Mouse (Mus musculus) lung, embryonic 15.5 days (tissue): ENCODE results near the gene Sv2b. TPM values are rescaled to one million over a fixed set of nuclear protein-coding genes. Genes with fewer than 3 reads are reported as not detected.

Experiments
- ATAC-seq: fragments of 200-750 bp; cut with Nextera tagmentation; 2 replicates; pipeline ENCODE4 v1.8.0; 2017; ENCODE audit warnings: moderate number of reproducible peaks, borderline replicate concordance; ENCODE audit not compliant: low FRiP score, low TSS enrichment; ENCODE audit errors: extremely low read depth
- H3K27ac ChIP-seq: fragments of 300-500 bp; sonication (generic); 2 replicates; pipeline ENCODE4 v1.5.1; 2015; ENCODE audit warnings: moderate library complexity, mild to moderate bottlenecking, inconsistent platforms
- H3K27me3 ChIP-seq: fragments of 300-500 bp; sonication (generic); 2 replicates; pipeline ENCODE4 v1.6.1; 2015; ENCODE audit warnings: inconsistent platforms
- H3K36me3 ChIP-seq: fragments of 300-500 bp; sonication (generic); 2 replicates; pipeline ENCODE4 v1.6.1; 2015; ENCODE audit warnings: inconsistent platforms
- H3K4me1 ChIP-seq: fragments of 300-500 bp; sonication (generic); 2 replicates; pipeline ENCODE4 v1.6.1; 2015; ENCODE audit warnings: inconsistent platforms
- H3K4me2 ChIP-seq: fragments of 300-500 bp; sonication (generic); 2 replicates; pipeline ENCODE4 v1.6.1; 2015; ENCODE audit warnings: inconsistent platforms, mild to moderate bottlenecking, moderate library complexity
- H3K4me3 ChIP-seq: fragments of 300-500 bp; sonication (generic); 2 replicates; pipeline ENCODE4 v1.5.1; 2015; ENCODE audit warnings: mild to moderate bottlenecking, inconsistent platforms
- H3K9ac ChIP-seq: fragments of 300-500 bp; sonication (generic); 2 replicates; pipeline ENCODE4 v1.6.1; 2015; ENCODE audit warnings: inconsistent platforms
- H3K9me3 ChIP-seq: fragments of 300-500 bp; sonication (generic); 2 replicates; pipeline ENCODE4 v1.6.1; 2016; ENCODE audit warnings: inconsistent platforms
- WGBS: fragments of 180-500 bp; shearing (Covaris S2); methylation state at CpG from one replicate; pipeline ENCODE4 v1.1.7; 2015; 5-methylcytosine and 5-hydroxymethylcytosine counted together
- polyA plus RNA-seq: library from polyadenylated mRNA; unstranded; fragments of >200 nt; fragmentation: Nextera tagmentation; extraction: Ambion mirVana; gene quantifications from 2 replicates; pipeline ENCODE4 v1.2.1, GENCODE M21; 2015

Sv2b gene
- polyA plus RNA-seq, 1 experiment from 2014 or later: 0.75 TPM

DNA sequence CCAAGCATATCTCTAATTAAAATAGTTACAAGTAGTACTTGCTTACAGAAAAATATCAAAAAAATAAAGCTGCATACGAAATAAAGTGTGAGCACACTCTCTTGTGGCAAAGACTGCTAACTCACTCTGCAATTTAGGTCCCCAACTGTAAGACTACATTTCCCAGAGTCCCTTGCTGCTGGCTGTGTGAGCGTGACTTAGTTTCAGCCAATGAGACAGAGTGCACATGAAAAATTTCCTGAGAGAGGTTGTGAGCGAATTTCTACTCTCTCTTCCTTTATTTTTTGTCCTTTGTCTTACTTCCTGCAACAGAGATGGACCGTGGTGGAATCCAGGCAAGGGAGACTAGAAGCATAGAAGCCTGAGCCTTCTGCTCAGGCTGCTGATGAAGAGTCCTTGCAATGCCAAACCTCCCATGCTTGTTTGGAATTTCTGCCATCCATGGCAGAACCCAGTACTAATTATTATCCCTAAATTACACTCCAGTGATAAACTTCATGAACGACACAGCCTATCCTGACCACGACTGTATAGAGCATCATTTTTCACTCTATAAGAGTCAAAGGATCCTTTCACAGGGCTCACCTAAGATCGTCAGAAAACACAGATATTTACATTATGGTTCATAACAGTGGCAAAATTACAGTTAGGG is 190.9 kb downstream of the Sv2b start:
- Histone ChIP-seq H3K4me2 (peak overlapping the region; percentile 55), H3K27ac (no peak overlapping the region), H3K4me3 (peak overlapping the region; percentile 26), H3K4me1 (no peaks in the 10 kb centered on the region), H3K36me3 (no peaks in the 10 kb centered on the region), H3K9me3 (no peaks in the 10 kb centered on the region), H3K9ac (peak overlapping the region; percentile 34; the same call in 1 of the 2 replicates), H3K27me3 (no peaks in the 10 kb centered on the region)
- ATAC-seq: 0 out of 2 replicates have a peak, but pooled peaks have one; percentile 49
- WGBS: 27% methylated on average over 7 of the region's 7 CpGs

DNA sequence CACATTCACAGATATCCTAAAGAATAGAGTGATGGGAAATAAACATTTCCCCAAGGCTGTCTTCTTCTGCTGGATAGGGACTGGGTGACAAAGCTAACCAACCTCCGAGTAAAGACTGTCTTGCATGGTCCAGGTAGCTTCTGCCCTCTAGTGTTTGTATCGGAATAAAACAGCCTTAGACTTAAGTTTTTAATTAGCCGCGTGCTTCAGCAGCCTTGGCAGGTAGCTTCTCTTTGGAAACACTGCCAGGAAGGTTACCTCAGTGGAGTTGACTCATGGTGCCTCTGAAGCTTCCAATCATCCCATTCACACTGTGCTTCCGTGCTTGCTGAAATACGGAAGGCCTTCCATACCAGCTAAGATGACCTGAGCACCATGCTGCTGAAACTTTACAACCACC is 198.4 kb downstream of the Sv2b start:
- WGBS: 16% methylated on average over 6 of the region's 6 CpGs
- ATAC-seq: no peak

GRCm38 (mm10) chr7:75107441-75107840 is 201.6 kb downstream of the Sv2b start:
- no peak overlapping the region for H3K4me2 ChIP-seq
- no peaks in the 10 kb centered on the region for H3K36me3 ChIP-seq
- ATAC-seq: no peak
- no peaks in the 10 kb centered on the region for H3K9me3 ChIP-seq
- no peak overlapping the region for H3K9ac ChIP-seq
- no peaks in the 10 kb centered on the region for H3K27me3 ChIP-seq
- no peaks in the 10 kb centered on the region for H3K4me1 ChIP-seq
- no peak overlapping the region for H3K27ac ChIP-seq
- H3K4me3 ChIP-seq: no peak overlapping the region

More for the DNA sequence above, 198.4 kb downstream of the Sv2b start:
- no peaks in the 10 kb centered on the region for H3K36me3 ChIP-seq
- no peak overlapping the region for H3K4me2 ChIP-seq
- no peak overlapping the region for H3K9ac ChIP-seq
- H3K9me3 ChIP-seq: no peaks in the 10 kb centered on the region
- H3K4me3 ChIP-seq: no peak overlapping the region
- H3K4me1 ChIP-seq: no peaks in the 10 kb centered on the region
- H3K27me3 ChIP-seq: no peaks in the 10 kb centered on the region
- H3K27ac ChIP-seq: no peak overlapping the region

GRCm38 (mm10) chr7:75103900-75104299 is 205.2 kb downstream of the Sv2b start:
- Histone ChIP-seq H3K9me3 (no peaks in the 10 kb centered on the region), H3K4me3 (no peak overlapping the region), H3K27me3 (no peaks in the 10 kb centered on the region), H3K4me1 (no peaks in the 10 kb centered on the region), H3K9ac (no peak overlapping the region), H3K27ac (no peak overlapping the region), H3K4me2 (no peak overlapping the region), H3K36me3 (no peaks in the 10 kb centered on the region)
- WGBS: 28% methylated on average over 1 of the region's 1 CpGs
- no peak for ATAC-seq

- 79% methylated on average over 17 of the region's 17 CpGs for WGBS
- H3K4me1 ChIP-seq: no peaks in the 10 kb centered on the region
- H3K4me3 ChIP-seq: no peak overlapping the region
- H3K27me3 ChIP-seq: no peaks in the 10 kb centered on the region
- H3K4me2 ChIP-seq: no peak overlapping the region
- no peaks in the 10 kb centered on the region for H3K36me3 ChIP-seq
- H3K9ac ChIP-seq: no peak overlapping the region
- no peak for ATAC-seq
- H3K9me3 ChIP-seq: no peaks in the 10 kb centered on the region
- H3K27ac ChIP-seq: no peak overlapping the region
Measured at GRCm38 (mm10) chr7:75102536-75103332, 206.3 kb downstream of the Sv2b start.

- H3K9ac ChIP-seq: no peak overlapping the region
- H3K27ac ChIP-seq: no peak overlapping the region
- WGBS: 62% methylated on average over 4 of the region's 4 CpGs
- H3K27me3 ChIP-seq: no peaks in the 10 kb centered on the region
- no peaks in the 10 kb centered on the region for H3K4me1 ChIP-seq
- no peak overlapping the region for H3K4me2 ChIP-seq
- no peak for ATAC-seq
- no peak overlapping the region for H3K4me3 ChIP-seq
- no peaks in the 10 kb centered on the region for H3K9me3 ChIP-seq
- no peaks in the 10 kb centered on the region for H3K36me3 ChIP-seq
Measured at GRCm38 (mm10) chr7:75085473-75085872, 223.6 kb downstream of the Sv2b start.

GRCm38 (mm10) chr7:75080163-75080562 is 228.9 kb downstream of the Sv2b start:
- Histone ChIP-seq H3K9me3 (no peaks in the 10 kb centered on the region), H3K36me3 (no peaks in the 10 kb centered on the region), H3K4me3 (no peak overlapping the region), H3K9ac (no peak overlapping the region), H3K4me1 (no peaks in the 10 kb centered on the region), H3K4me2 (no peak overlapping the region), H3K27me3 (no peaks in the 10 kb centered on the region), H3K27ac (no peak overlapping the region)
- ATAC-seq: no peak

GRCm38 (mm10) chr7:75077560-75078208 is 231.4 kb downstream of the Sv2b start:
- no peak overlapping the region for H3K4me3 ChIP-seq
- ATAC-seq: no peak
- no peaks in the 10 kb centered on the region for H3K27me3 ChIP-seq
- H3K4me2 ChIP-seq: no peak overlapping the region
- no peak overlapping the region for H3K9ac ChIP-seq
- no peaks in the 10 kb centered on the region for H3K9me3 ChIP-seq
- H3K27ac ChIP-seq: no peak overlapping the region
- no peaks in the 10 kb centered on the region for H3K4me1 ChIP-seq
- WGBS: 59% methylated on average over 8 of the region's 8 CpGs
- no peaks in the 10 kb centered on the region for H3K36me3 ChIP-seq

Other genes starting within 250 kb of the Sv2b start
- gene Akap13, start 146.3 kb upstream of the Sv2b start, polyA plus RNA-seq: 31.2 and 39.0 TPM in 2 replicates